Mouse (Mus musculus) layer of hippocampus, adult 11-12 months (tissue): ENCODE data around the gene Slc35f2.
A peak's percentile ranks its signal among the peaks of the same experiment; 100 is the strongest.

ENCODE experiments used
- DNase-seq: peaks from one replicate; pipeline ENCODE4 v3.0.0; 2022; ENCODE audit warnings: low spot score

The Slc35f2 gene

DNA sequence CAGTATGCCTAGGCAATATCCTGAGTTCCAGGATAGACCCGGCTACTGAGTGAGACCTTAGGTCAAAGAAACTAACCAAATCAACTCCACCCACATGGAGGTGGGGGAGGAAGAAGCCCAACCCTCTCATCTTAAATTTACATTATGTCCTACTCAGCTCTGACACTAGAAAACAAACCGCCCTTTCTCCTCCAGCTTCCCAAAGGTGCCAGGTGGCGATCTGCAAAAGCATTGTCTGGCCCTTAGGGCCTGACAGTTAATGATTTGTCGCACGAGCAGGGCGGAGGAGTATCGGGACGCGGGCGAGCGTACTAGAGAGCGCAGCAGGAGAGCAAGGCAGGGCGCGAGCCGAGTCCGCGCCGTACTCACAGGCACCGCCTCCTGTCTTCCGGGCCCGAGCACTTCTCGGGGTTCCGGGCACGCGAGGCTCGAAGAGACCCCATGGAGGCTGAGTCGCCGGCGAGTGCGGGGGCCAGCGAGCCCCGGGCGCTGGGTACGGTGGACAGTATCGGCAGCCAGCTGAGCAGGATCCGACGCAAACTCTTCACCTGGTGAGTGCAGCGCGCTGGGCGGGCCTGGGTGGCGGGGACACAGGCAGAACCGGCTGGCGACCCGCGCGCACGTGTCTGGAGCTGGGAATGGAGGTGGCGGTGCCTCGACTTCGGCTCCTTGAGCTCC lies at the start of gene Slc35f2:
Slc35f2 (plus strand) TSS at position 195 of the 678 bp plus-strand sequence.
- peak; percentile 32 for DNase-seq

DNA sequence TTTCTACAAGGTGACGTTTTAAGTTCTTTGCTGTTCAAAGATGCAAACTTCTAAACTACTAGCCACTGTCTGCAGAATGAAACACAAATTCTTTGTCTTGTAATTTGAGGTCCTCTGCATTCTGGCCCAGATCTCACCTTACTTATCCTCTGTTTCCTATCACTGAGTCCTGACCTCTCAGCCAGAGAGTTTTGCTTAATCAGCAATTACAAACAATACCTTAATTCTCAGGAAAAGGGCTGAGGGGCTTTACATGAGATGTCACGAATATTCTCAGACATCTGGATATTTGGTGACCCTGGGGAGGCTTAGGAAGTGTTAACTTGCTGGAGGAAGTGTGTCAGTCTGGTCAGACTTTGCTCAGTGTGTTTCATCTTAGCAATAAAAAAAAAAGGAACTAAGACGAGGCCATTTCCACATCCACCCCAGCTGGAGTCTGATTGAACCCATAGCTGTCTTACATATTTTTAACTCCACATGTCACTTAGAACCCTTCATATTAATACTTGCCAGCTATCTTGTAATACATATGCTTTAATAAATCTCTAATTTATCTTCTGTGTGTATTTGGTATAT lies 30.4 kb upstream of the Slc35f2 start:
- no peak for DNase-seq

DNA sequence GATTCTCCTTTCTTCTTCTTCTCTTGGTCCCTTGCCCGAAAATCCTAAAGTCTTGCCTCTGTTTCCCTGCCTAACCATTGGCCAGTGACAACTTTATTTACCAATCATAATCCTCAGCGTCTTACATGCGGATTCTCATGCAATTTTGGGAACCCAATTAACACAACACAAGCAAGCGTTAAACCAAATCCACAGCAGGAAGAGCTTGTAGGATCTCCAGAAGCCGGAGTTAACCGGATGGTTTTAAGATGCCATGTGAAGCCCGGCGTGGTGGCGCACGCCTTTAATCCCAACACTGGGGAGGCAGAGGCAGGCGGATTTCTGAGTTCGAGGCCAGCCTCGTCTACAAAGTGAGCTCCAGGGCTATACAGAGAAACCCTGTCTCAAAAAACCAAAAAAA lies 20.9 kb upstream of the Slc35f2 start:
- no peak for DNase-seq

DNA sequence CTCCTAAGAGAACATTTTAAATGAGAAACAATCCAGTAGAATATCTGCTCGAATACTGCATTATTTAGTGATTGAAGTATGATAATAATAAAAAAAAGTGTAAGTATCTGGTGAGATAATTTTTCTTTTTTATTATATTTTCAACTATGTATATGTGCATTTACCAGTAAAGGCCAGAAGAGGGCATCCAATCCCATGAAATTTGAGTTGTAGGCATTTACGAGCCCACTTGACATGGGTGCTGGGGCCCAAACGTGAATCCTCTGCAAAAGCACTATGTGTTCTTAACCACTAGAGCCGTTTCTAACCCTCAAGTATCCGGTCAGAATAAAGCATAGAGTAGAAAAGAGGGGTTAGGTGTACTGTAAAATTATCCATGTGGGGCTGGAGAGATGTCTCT lies 20.4 kb upstream of the Slc35f2 start:
- no peak for DNase-seq

DNA sequence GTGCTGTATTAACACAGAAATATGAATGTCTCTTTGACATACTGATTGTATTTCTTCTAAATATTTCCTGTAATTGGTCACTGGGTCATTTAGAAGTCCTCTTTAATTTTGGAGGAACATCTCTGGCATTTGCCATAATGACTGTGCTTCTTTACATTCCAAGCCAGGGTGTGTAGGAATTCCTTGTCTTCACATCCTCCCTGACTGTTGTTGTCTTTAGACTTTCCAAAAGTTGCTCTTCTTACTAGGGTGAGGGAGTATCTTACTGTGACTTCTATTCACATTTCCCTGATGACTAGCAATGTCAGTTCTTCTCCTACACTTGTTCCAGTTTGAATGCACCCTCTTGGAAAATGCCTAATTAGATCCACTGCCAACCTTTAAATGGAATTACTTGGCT lies 16.5 kb upstream of the Slc35f2 start:
- no peak for DNase-seq

DNA sequence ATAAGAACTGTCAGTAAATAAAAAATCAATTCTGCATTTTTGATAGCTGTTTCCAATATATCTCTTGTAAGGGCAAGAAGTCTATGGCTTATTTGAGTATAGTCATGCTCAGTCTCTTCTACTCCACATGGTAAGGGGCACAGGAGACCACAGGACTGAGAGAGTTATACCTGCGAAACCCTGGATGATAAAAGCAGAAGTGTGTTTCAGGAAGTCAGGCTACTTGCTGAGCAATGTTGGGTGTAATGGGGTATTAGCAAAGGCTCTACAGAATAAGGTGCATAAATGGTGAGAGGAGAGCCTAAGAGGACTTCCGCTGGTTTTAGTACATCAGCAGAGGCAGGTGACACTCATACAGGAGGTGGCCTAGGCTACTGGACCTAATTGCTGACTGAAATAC lies 13.2 kb upstream of the Slc35f2 start:
- no peak for DNase-seq

DNA sequence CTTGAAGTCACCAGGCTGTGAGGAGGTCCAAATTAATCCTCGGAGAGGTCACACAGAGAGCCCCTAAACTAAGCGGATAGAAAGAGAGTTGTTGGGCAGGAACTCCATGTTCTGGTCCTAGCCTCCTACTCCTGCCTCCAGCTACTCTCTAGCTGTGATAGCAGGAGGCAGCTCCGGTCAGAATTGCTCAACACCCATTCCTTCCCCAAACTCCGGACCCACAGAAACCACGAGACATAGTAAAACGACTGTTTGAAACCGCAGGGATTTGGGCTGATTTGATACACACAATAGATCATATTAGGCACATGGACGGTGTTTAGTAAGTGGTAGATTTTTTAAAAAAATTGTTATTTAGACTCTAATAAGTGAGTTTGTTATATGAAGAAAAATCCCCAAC lies 6.6 kb upstream of the Slc35f2 start:
- DNase-seq: no peak

DNA sequence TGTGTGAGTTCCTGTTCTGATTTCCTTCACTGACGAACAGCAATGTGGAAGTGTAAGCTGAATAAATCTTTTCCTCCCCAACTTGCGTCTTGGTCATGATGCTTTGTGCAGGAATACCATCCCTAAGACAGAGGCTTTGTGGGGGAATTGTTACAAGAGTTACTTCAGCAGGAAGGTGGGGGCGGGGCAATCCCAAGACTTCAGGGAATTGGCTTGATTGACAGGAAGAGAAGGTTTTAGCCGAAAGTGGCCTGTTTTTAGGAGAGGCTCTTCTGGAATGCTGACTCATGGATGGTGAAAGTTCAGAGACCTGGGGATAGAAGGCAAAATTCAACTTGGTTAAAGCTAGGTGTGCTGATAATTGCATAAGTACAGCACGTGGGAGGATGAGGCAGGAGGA lies 2.9 kb upstream of the Slc35f2 start:
- no peak for DNase-seq

DNA sequence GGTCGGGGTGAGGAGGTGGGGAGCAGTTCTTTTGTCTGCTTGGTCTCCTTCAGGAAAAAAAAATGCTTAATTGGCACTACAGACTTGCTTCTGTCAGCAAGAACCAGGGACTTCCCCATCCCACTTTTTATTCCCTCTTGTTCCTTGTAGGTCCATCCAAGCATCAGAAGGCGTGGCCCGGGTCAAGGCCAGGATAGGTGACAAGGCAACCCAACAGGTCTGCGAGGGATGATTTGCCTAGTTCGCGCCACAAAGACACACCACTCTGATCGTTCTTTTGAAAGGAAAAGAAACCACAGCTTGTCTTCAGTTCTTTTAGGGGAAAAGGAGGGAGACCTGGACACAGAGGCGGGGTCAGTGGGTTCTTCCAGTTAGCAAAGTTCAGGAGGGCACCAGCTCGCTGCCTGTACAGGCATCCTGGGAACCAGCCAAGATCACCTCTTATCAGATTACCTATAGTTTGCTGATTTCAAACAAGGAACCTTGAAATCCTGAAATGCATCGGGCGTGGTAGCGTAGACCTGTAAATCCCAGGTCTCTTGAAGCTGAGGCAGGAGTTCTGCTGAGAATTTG lies 481 bp upstream of the Slc35f2 start:
- DNase-seq: no peak

DNA sequence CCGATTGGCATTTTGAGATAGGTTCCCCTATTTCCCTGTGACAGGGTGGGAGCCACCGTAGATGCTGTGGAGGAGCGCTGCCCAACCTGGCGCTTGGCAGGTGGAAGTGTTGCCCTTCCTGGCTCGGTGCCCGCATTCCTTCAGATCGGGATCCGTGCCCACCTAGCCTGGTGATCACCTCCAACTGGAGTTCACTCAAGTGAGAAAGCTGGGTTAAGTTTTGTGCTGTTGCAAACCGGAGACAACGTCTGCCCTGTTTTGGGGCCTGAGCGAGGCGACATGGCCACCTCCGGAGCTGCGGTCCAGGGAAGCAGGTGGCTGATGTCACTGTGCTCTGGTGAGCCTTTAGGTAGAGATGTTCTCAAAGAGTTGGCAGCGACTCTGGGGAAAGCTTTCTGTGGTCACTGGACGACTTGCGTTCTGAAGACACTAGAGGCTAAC lies 803 bp downstream of the Slc35f2 start:
- peak; percentile 4 for DNase-seq

DNA sequence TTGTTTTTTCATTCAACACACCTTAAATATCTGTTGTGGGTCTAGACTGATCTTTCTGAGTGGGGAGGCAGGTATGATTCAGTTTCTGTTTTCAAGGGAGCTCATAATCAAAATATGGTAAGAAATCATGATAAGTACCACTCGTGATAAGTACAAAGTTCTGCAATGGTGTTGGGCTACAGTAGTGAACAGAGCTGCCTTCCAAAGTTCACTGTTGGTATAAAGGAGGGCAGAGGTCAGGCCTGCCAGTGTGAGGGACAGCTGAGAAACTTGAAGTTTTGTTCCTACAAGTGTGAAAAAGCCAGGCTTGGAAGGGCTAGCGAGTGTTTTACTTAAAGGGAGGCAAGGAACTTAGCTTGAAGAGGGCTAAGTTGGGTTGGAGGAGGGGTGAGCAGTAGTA lies 4.2 kb downstream of the Slc35f2 start:
- no peak for DNase-seq

DNA sequence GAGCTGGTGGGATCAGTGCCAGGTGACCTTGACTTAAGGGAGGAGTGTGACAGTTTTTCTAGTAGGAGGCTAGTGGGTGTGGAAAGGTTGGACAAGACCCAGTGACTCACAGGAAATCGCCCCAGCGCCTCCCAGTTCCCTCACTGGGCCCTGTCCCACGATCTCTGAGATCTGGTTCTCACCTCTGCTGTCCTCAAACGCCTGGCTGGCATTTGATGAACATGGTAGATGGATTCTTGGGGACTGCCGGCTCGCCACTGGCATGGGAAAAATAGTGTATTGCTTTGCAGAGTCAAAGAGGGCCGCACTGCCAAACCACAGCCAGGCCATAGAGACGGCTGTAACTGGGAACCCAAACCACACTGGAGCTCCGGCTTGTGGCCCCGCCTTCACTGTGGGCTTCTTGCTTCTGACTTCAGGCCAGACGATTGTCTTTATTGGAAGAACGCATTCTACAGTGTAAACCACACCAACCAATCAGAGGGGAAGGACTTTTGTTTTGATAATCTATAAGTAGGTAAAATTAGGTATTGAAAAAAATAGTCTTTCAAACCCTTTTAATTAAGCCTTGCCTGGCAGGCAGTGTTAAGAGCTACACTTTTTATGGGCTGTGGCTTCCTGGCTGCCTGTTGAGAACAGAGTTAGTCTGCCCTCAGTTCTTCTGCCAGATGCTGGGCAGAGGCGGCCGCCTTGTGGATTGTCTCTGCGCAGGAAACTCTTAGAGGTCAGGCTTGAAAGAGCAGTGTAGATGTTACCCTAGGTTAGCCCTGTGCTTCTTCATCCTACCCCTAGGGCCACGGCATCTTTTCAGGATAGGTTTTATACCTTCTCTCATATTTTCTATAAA lies 15.4 kb downstream of the Slc35f2 start:
- no peak for DNase-seq

DNA sequence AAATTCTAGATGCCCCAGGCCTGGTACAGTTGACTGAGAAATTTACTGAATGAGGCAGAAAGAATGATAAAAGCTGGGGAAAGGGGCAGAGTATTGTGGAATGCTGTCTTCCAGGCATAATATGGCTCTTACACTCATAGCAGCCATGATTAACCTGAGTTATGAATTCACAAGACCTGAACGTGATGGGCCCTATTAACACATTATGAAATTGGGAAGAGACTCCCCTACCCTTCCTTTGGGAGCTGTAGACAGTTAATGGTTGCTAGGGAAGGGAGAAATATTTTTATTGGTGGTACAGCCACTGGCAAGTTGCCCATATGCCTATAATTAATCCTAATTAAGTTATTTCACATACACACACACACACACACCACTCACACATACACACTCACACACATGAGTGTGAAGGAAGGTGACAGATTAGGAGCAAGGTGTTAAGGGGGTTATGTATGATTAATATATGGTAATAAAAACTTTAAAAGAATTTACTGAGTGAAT lies 22.5 kb downstream of the Slc35f2 start:
- DNase-seq: no peak

DNA sequence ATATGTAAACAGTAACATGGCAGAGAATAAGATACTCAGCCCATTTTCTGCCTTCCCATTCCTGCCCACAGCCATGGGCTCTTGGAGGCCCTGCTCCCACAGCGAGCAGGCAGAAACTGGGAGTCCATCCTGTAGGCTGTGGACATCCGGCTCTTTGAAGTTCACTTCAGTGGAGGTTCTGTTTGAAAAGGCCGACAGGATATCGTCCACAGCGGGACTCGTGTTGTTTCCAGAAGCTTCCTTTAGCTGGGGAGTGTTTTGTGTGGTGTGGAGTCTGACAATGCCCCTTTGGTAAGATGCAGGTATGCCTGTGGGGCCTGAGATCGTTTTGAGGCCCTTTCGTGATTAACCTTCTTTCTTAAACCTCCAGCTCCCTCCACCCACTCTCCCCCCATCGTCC lies 23.2 kb downstream of the Slc35f2 start:
- DNase-seq: no peak

DNA sequence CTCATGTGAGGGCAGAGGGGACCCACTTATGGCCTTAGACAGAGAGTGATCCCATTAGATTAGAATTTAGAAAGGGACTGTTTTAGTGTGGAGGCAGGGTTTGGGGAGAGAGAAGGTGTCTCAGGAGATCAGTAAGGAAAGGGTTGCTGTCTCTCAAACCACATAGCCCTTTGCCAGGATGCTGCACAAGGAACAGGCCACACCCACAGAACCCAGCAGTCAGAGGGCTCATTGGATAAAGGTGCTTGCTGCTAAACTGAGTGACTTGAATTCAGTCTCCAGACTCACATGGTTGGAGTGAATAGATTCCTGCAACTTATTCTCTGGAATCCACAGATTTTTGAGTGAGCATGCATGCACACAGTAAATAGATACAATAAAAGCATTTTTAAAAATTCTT lies 24.0 kb downstream of the Slc35f2 start:
- DNase-seq: no peak

DNA sequence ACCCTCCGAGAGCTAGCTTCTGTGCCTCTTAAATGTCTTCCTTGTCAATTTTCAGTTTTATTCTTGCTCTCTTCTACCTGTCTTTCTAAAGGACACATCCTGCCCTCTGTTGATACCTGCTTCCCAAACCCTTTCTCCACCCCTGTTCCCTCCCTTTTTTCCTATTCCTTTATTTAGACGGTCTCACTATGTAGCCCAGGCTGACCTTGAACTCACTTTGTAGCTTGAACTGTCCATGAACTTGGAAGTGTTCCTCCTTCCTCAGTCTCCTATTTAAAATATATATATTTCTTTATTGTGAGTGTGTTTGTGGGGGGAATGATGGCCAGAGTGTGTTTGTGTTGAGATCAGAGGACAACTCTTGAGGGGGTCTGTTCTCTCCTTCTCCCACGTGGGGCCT lies 25.0 kb downstream of the Slc35f2 start:
- no peak for DNase-seq

DNA sequence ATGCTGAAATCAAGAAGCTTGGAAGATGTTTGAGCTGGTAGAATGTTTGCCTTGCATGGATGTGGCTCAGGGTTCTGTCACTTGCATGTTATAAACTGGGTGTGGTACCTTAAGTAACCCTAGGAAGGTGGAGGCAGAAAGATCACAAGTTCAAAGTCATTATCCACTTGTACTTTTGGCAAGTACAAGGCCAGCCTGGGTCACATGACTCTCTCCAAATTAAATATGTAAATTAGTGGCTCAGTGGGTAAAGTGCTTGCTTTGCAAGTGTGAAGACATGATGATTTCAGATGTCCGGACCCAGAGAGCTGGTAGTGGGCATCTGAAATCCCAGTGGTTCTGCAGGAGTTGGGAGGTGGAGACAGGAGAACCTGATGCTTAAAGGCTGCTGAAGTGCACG lies 25.8 kb downstream of the Slc35f2 start:
- no peak for DNase-seq

DNA sequence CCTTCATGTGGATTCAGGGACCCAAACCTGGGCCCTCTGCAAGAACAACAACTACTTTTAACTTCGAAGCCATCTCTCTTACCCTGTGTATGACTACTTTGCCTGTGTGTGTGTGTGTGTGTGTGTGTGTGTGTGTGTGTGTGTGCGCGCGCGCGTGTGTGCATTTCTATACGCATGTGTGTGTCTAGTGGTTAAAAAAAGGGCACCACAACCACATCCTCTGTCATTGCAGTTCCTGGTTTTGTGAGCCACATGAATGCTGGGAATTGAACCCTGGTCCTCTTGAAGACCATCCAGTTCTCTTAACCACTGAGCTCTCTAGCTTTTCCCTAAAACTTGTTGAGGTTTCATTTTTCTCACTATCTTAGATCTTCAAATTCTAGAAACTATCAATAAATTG lies 31.6 kb downstream of the Slc35f2 start:
- no peak for DNase-seq

DNA sequence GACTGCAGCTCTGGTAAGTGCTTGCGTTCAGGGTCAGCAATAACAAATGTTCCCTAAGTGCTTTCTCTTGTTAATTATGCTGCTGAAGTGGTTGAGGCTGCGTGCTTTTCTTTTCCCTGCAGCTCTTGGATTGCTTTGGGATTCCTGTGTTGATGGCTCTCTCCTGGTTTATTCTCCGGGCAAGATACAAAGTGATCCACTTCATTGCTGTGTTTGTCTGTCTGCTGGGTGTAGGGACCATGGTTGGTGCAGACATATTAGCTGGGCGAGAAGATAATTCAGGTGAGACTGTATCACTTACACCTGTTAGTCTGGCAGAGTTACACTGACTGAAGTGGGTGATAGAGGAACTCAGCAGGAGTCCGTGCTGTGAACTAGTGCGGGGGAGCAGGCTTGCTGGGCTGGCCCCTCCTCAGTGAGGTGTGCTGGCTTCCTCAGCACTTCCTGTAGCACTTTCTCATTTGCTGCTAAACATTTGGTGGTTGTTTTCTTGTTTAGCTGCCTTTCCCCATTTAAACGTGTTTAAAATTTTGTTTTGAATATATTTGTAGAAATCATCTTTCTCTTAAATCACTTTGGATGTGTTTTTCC lies 35.3 kb downstream of the Slc35f2 start:
- no peak for DNase-seq

DNA sequence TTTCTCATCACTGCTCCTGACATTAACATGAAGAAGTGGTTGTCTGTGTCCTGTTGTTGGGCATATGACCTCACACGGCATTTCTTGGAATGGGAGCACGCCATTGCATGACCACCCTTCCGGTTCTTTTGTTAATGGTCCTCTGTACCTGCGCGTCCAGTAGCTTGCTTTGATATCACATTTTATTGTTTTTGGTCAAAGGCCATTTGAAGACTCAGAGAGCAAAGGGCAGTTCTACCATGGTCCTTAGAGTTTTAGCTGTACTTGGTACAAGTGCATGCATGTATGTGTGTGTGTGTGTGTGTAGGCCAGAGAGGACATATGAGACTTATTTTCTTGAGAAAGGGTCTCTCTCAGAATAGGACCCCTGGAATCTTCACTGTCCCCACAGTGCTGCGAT lies 42.1 kb downstream of the Slc35f2 start:
- DNase-seq: no peak

DNA sequence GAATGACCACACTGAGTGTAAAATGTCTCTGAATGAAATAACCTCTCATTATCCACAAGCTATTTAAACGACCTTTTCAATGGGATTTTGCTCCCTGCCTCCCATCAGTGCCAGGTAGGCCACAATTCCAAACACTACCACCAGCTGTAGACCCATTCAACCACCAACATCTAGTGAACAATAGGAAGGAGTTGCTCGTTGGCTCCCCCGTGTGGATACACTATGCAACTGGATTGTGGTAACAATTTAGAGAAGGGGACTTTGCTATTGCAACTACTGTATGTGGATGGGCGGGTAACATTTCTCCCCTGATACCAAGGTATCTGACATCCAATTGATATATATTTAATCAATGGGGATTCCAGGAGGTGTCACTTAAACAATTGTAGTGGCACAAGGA lies 47.4 kb downstream of the Slc35f2 start:
- DNase-seq: peak; percentile 61

DNA sequence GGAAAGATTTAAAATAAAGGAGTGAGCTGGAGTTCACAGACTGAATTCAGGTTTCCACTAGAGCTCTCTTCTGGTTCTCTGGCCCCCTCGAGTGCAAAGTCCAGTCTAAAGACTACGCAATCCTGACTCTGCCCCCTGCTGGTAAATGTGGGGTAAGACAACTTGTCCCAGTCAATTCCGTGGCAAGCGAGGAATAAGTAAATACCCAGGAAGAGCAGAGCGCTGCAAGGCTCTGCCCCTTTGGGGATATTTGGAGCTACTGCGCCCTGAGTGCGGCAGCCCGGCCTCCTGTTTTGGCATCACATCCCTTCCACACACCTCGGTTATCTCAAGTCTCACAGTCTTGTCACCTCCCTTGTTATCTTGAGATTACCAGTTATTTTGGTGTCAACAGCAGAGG lies 54.0 kb downstream of the Slc35f2 start:
- DNase-seq: no peak
